Mouse (Mus musculus) heart, adult 2 months (tissue): Measurements from ENCODE around the gene 1700003E16Rik. TPM values are rescaled to one million over a fixed set of nuclear protein-coding genes. Genes with fewer than 3 reads are reported as not detected.

Experiments
- DNase-seq, 2 experiments: peaks; one replicate each; pipeline ENCODE4 v3.0.0; 2021
- H3K27ac ChIP-seq: fragments of 200-600 bp; 2 replicates; pipeline ENCODE4 v1.8.1; 2022
- H3K27me3 ChIP-seq: fragments of 200-500 bp; 2 replicates; pipeline ENCODE4 v1.6.1; 2012; ENCODE audit warnings: mild to moderate bottlenecking, low read length, inconsistent platforms, mixed read lengths; ENCODE audit not compliant: control insufficient read depth, insufficient read depth
- H3K36me3 ChIP-seq: fragments of 200-500 bp; 2 replicates; pipeline ENCODE4 v1.6.1; 2012; ENCODE audit warnings: low read length, inconsistent platforms; ENCODE audit not compliant: control insufficient read depth, insufficient read depth
- H3K4me1 ChIP-seq: fragments of 200-500 bp; 2 replicates; pipeline ENCODE4 v1.6.1; 2011; ENCODE audit warnings: low read length; ENCODE audit not compliant: control insufficient read depth, insufficient read depth
- H3K4me3 ChIP-seq: fragments of 200-600 bp; 2 replicates; pipeline ENCODE4 v1.8.1; 2022
- H3K79me2 ChIP-seq: fragments of 200-500 bp; replicated peaks from 2 replicates; pipeline ENCODE4 v1.6.1; 2012; ENCODE audit warnings: mild to moderate bottlenecking, inconsistent platforms, low read length, moderate library complexity, mixed read lengths; ENCODE audit not compliant: control insufficient read depth, insufficient read depth
- H3K9ac ChIP-seq: fragments of 200-500 bp; 2 replicates; pipeline ENCODE4 v1.6.1; 2012; ENCODE audit warnings: low read depth, mild to moderate bottlenecking, control low read depth, inconsistent platforms, low read length, mixed read lengths
- CTCF ChIP-seq: fragments of 200-600 bp; IDR thresholded peaks from 2 replicates; pipeline ENCODE4 v1.8.1; 2022; ENCODE audit warnings: antibody characterized with exemption, mild to moderate bottlenecking, moderate library complexity
- EP300 ChIP-seq: fragments of 200-500 bp; IDR thresholded peaks from 2 replicates; pipeline ENCODE4 v1.6.1; 2011; ENCODE audit warnings: low read depth, low read length, control low read depth; ENCODE audit not compliant: insufficient read depth
- POLR2A ChIP-seq: fragments of 200-500 bp; IDR thresholded peaks from 2 replicates; pipeline ENCODE4 v1.6.1; 2011; ENCODE audit warnings: mild to moderate bottlenecking, low read depth, low read length, control low read depth; ENCODE audit not compliant: insufficient read depth
- WGBS: fragments of 180-500 bp; shearing (Covaris S2); methylation state at CpG from one replicate; pipeline ENCODE4 v1.1.7; 2018; 5-methylcytosine and 5-hydroxymethylcytosine counted together
- intact Hi-C: fragments of 180-260 bp; cut with DNase I; formaldehyde crosslinking; loops from one replicate; pipeline ENCODE4 v1.15.1; 2025
- polyA plus RNA-seq: library from polyadenylated mRNA; depleted of rRNA; stranded (reverse); fragments of >200 nt; gene quantifications from 2 replicates; pipeline ENCODE4 v1.2.3, GENCODE M21; 2012
- total RNA-seq, 2 experiments: library from RNA; stranded (reverse); gene quantifications; 2 replicates each; pipeline ENCODE4 v1.2.3; 2021

Gene 1700003E16Rik
- total and polyA plus RNA-seq, 3 experiments: 0.10 to 0.57 (median 0.25) TPM

DNA sequence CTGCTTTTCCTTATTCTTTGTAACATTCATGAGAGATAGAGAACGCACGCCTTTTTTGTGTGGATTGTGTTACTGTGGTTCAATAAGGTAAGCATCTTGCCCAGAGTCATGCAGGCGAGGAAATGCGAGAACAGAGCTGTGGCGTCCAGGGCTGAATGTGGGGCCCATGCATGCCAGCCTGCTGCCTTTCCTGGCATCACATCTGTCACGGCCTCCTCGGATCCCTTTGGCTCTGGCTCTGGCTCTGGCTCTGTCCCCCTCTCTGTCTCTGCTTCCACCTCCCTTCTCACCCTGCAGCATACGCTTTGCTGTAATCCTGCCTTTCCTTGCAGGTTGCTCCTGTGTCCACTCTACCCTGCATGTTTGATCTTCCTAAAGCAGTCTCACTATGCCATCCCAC, 19.8 kb downstream of the 1700003E16Rik start:
- Histone ChIP-seq H3K36me3 (no peaks in the 10 kb centered on the region), H3K9ac (no peak overlapping the region), H3K4me1 (peaks cover 9% of the 10 kb centered on the region), H3K79me2 (peaks cover 10% of the 10 kb centered on the region), H3K27ac (no peak overlapping the region), H3K27me3 (no peaks in the 10 kb centered on the region), H3K4me3 (no peak overlapping the region)
- TF ChIP-seq POLR2A (no peak), EP300 (no peak), CTCF (no peak)
- intact Hi-C loops: no loop called here
- peak in 1 of 2 experiments; percentile 38 for DNase-seq
- 67% methylated on average over 8 of the region's 8 CpGs for WGBS

DNA sequence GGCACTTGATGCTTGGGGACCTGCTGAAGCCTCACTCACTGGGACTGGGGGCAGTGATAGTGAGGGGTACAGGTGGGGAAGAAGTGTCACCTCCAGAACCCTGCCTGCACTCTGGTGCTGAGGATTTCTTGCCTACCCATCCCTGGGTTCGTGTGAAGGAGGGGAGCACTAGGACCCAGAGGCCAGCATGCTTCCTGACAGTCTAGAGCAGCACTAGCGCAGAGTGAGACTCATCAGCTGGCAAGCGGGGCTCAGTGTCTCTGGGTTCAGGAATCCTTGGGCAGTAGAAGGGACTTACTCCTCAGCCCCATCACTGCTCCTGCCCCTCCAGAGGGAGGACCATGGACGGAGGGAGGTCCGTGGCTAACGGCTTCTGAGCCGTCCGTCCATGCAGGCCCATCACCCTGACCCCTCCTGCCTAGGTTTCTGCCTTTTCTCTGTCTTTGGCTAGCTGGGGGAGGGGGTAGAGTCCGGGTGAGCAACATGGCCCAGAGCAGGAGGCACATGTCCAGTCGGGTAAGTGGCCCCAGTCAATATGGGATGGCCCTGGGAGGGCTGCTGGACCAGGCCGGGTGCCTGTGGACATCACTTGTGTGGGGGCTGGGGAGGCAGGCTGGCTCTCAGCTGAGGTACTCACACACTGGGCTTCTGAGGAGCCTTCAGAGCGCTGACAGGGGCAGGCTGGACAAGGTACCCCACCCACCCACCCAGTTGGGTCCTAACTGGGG, 23.4 kb downstream of the 1700003E16Rik start:
- intact Hi-C loops: no loop called here
- no peak for TF ChIP-seq POLR2A
- TF ChIP-seq CTCF: no peak
- TF ChIP-seq EP300: no peak
- Histone ChIP-seq H3K79me2 (peaks cover 7% of the 10 kb centered on the region), H3K9ac (peak overlapping the region; percentile 56), H3K4me1 (peaks cover 6% of the 10 kb centered on the region), H3K27ac (no peak overlapping the region), H3K27me3 (no peaks in the 10 kb centered on the region), H3K4me3 (no peak overlapping the region), H3K36me3 (no peaks in the 10 kb centered on the region)
- 42% methylated on average over 12 of the region's 12 CpGs for WGBS
- DNase-seq: peak in 1 of 2 experiments; percentile 41

DNA sequence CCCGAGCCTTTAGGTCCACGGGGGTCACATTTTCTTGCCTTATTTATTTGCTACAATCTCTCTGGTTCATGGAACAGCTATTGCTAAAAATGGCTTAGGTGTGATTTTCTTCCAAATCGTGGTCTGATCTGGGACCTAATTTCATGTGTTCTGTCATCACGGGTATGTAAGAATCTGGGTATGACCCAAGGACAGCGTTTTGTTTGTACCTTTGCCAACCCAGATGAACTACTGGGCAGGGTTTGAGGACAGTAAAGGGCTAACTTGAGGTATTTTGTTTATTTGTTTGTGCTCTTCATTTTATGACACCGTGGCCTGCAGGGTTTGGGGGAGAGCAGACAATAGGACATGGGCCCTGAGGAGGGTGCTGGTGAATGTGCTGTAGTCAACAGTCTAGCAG, 24.4 kb downstream of the 1700003E16Rik start:
- no peak for TF ChIP-seq CTCF
- no peak for TF ChIP-seq POLR2A
- TF ChIP-seq EP300: no peak
- no peaks in the 10 kb centered on the region for H3K36me3 ChIP-seq
- H3K4me3 ChIP-seq: no peak overlapping the region
- no peak for DNase-seq
- 62% methylated on average over 6 of the region's 6 CpGs for WGBS
- no peaks in the 10 kb centered on the region for H3K27me3 ChIP-seq
- no peak overlapping the region for H3K9ac ChIP-seq
- H3K79me2 ChIP-seq: peaks cover 6% of the 10 kb centered on the region
- intact Hi-C loops: no loop called here
- no peak overlapping the region for H3K27ac ChIP-seq
- peaks cover 6% of the 10 kb centered on the region for H3K4me1 ChIP-seq

DNA sequence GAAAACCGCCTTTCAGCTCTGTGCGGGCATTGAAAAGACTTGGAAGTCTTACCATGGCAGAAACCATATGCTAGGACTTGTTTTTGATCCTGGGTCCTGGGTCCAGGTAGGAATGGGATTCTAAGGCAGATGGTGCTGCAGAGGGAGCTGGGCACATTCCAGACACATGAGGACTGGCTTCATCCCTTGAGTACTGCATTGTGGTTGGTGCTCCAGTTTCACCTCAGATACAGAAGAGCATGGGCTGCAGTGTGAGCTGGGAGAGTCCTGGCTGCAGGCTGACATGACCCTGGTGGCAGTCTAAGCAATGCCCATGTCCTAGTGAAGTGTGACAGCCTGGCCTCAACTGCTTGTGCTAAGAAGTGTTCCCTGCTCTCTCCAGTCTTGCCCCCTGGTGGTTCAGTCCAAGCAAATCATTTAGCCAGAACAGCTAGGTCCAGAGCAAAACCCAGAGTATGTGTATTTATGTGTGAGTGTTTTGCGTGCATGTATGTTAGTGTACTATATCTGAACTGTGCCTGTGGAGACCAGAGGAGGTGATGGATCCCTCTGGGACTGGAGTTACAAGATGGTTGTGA, 28.7 kb downstream of the 1700003E16Rik start:
- no peaks in the 10 kb centered on the region for H3K36me3 ChIP-seq
- 0 out of 2 replicates have a peak, but pooled peaks cover 2% of the 10 kb centered on the region for H3K79me2 ChIP-seq
- 90% methylated on average over 3 of the region's 3 CpGs for WGBS
- H3K4me3 ChIP-seq: no peak overlapping the region
- no peak for DNase-seq
- H3K9ac ChIP-seq: no peak overlapping the region
- H3K4me1 ChIP-seq: no peaks in the 10 kb centered on the region
- TF ChIP-seq CTCF (peak; percentile 46), EP300 (no peak)
- H3K27ac ChIP-seq: no peak overlapping the region
- no peaks in the 10 kb centered on the region for H3K27me3 ChIP-seq
- intact Hi-C loops: no loop called here

DNA sequence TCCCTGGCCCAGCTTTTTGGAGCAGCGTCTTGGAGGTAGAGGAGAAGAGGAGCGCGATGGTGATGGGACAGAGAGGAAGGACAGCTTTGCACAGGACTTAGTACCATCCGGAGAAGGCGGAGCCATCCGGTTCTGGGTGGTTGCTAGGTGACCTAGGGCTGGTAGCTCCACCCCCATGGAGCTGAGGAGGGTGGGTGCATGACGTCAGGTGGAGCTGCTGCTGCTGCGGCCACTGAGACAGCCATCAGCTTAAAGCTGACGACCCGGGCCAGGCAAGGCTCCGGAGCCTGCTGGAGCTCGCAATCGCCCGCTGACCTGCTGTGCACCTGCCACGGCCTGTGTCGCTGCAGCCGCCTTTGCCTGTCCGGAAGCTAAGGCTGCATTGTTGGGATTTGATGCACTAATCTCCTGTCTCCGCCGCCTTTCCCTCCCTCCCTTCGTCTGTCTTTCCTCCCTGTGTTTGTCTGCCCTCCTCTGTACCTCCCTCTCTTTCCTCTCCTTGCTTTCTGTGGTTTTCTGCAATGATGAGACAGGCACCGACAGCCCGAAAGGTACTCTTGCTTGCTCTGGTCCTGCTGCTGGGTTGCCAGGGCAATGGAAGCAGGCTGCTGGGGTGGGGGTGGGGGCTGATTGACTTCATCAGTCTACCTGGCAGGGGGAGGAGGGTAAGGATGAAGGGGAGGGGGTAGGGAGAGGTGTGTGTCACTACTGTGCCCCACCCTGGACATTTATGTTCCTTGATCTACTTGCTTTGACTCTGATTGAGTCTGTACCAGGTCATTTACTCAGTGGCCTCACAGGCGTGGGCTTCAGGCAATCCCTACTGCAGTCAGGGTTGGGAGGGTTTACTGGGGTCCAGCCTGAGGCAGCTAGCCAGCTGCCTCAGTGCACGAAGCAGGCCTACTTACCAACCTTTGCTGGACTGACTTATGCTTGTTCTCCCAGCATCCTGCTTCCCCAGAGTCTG, 30.0 kb downstream of the 1700003E16Rik start:
- no peaks in the 10 kb centered on the region for H3K27me3 ChIP-seq
- no peaks in the 10 kb centered on the region for H3K4me1 ChIP-seq
- H3K36me3 ChIP-seq: no peaks in the 10 kb centered on the region
- H3K79me2 ChIP-seq: no peaks in the 10 kb centered on the region
- 44% methylated on average over 25 of the region's 25 CpGs for WGBS
- intact Hi-C loops: no loop called here
- no peak overlapping the region for H3K27ac ChIP-seq
- TF ChIP-seq EP300 (no peak), CTCF (no peak)
- H3K4me3 ChIP-seq: no peak overlapping the region
- DNase-seq: peak; percentile 53 to 70
- H3K9ac ChIP-seq: no peak overlapping the region

DNA sequence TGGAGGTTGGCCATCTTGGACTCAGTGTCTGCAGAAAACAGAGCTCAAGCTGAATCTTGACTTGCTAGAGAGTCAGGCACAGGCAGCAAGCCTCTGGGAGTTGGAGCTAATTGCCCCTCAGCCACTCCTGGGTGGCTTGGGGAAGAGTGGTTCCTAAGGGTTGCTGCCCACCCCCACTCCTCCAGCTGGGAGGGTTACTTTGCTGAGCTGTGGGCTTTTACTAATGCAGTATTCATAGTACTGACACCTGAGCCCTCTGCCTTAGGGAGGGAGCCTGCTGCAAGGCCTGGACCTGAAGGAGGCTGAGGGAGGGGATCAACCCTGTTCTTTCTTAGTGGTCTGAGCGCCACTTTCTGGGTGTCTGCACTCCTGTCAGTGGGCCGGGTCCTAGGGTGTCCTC, 30.7 kb downstream of the 1700003E16Rik start:
- 89% methylated on average over 2 of the region's 2 CpGs for WGBS
- Histone ChIP-seq H3K27me3 (no peaks in the 10 kb centered on the region), H3K9ac (no peak overlapping the region), H3K36me3 (no peaks in the 10 kb centered on the region), H3K4me1 (no peaks in the 10 kb centered on the region), H3K79me2 (no peaks in the 10 kb centered on the region), H3K4me3 (no peak overlapping the region), H3K27ac (no peak overlapping the region)
- intact Hi-C loops: no loop called here
- no peak for DNase-seq
- no peak for TF ChIP-seq EP300
- TF ChIP-seq CTCF: no peak
- no peak for TF ChIP-seq POLR2A
